Mouse (Mus musculus) CD4-positive helper T cell, adult 2 months (primary cell): ENCODE data around the gene Ahnak.
"Not testable (repeated sequence)": the region's sequence is repeated elsewhere in the genome, so short reads cannot be mapped to it uniquely, and the experiment has no call there.

Experiments
- DNase-seq: peaks from one replicate; pipeline ENCODE4 v3.0.0-alpha.2; 2012; ENCODE audit warnings: low read depth, missing footprints, low spot score

Ahnak gene

DNA sequence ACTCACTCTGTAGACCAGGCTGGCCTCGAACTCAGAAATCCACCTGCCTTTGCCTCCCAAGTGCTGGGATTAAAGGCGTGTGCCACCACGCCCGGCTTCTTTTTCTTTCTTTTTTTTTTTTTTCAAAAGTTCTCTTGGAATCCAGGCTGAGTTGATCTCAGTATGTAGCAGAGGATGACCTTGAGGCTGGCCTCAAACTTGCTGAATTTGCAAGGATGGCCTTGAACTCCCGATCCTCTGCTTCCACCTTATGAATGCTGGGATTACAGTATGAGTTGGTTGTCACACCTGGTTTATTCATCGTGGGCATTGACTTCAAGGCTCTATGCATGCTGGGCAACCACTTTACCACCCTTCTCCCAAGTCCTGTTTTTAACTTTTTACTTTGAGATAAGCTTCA, 51.6 kb downstream of the Ahnak start:
- DNase-seq = no peak

DNA sequence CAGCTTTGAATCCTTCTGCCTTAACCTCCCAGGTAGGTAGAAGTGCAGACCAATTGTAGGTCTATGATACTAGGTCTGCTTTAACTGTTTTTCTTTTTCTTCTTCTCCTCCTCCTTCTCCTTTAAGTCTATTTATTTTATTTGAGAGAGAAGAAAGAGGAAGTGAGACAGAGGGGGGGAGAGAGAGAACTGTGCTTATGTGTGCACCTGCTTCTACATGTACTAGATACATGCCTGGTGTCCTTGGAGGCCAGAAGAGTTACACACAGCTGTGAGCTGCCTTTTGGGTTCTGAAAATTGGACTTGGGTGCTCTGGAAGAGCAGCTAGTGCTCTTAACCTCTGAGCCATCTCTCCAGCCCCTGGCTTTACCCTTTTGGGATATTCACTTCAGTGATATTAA, 52.0 kb downstream of the Ahnak start:
- no peak for DNase-seq

GRCm38 (mm10) chr19:9043123-9043522, 54.0 kb downstream of the Ahnak start:
- DNase-seq = no peak

- DNase-seq = peak; percentile 48
These were observed 55.2 kb downstream of the Ahnak start for GRCm38 (mm10) chr19:9044291-9044690.

DNA sequence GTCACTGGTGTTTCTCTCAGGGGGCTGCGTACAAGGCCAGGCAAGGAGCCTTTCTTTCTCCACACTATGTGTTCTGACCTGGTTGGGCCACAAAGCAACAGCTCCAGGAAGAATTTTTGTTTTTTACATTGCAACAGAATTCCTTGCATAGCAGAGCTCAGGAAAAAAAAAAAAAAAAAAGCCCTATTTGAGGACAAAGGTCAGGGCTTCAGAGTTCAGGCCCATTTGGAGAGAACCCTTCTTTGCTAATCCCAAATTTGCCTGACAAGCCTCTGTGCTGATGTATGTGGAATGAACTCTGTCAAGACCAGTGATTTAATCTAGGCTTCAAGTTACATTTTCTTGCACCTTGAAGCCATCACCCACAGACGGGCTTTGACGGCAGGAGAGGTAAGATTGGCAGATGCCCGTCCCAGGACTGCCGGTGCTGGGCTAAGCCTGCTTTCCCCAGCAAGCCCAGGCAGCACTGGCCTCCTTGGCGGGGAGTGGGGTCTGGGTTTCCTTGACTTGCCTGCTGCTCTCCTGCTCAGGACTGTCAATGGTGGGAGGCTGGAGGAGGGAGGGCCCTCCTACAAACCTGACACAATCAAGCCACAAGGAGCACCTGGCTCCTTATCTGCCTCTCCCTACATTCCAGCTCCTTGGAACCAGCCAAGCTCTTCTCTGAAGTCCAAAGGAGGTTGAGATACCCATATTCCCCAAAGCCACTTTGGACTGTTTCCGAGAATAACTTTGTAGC, 58.3 kb downstream of the Ahnak start:
- no peak for DNase-seq

DNA sequence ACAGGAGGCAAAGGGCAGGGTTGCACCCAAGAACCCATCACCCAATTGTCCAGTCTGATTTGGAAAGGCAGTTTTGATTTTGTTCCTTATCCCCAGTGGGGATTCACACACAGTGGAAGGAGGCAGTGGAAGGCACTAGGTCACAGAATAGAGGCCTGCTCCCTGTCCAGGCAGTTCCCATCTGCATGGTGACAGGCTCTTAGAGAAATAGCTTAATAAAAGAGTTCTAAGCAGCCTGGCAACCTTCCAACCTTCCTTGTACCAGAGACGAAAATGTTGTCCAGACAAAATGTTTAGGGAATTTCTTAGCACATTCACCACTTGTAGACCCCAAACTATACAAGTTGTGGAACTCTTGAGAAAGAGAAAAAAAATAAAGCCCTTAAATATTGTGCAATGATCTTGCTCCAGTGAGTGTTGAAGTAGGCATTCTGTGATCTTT, 58.9 kb downstream of the Ahnak start:
- no peak for DNase-seq

DNA sequence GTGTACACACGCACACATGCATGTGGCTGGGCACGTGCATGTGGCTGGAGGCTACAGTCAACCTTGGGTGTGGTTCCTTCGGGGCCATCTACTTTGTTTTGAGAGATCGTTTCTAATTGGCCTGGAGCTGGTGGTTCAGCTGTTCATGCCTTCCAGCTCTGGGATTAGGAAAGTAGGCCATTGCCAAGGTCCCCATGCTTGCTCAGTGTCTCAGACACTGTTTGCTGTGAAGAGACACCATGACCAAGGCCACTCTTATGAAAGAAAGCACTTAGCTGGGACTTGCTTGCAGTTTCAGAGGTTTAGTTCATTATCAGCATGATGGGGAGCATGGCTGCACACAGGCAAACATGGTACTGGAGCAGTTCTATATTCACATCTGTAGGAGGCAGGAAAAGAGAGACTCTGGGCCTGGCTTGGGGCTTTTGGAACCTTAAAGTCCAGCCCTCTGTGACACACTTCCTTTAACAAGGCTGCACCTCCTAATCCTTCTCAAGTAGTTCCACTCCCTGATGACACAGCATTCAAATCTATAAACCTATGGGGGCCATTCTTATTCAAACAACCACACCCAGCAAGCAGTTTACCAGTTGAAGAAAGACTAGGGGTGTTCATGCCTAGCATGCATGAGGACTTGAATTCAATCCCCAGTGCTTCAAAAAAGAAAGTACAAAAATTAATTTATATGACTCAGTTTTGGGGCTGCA, 60.0 kb downstream of the Ahnak start:
- no peak for DNase-seq

GRCm38 (mm10) chr19:9050294-9051229, 61.5 kb downstream of the Ahnak start:
- DNase-seq = no peak

GRCm38 (mm10) chr19:9051985-9052384, 62.9 kb downstream of the Ahnak start:
- DNase-seq = not testable (repeated sequence)

GRCm38 (mm10) chr19:9052803-9053431, 63.8 kb downstream of the Ahnak start:
- DNase-seq = peak; percentile 80

DNA sequence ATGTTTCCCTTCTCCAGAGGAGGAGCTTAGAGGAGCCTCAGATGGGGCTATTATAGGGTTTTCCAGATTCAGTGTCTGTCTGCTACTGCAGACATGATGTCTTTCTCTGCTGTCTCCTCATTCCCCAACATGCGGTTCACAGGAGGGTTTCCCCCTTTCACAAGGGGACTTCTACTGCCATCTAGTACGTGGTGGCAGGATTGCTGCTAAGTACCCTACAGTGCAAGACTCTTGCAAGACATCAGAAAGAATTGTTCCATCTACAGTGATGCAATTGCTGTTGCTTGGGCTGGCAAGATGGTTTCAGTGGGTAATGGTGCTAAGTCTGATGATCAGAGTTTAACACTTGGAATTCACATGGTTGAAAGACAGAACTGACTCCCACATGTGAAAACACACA, 66.1 kb downstream of the Ahnak start:
- peak; percentile 91 for DNase-seq

GRCm38 (mm10) chr19:9055703-9056355, 66.7 kb downstream of the Ahnak start:
- DNase-seq = peak; percentile 90

GRCm38 (mm10) chr19:9057679-9058078, 68.6 kb downstream of the Ahnak start:
- no peak for DNase-seq

DNA sequence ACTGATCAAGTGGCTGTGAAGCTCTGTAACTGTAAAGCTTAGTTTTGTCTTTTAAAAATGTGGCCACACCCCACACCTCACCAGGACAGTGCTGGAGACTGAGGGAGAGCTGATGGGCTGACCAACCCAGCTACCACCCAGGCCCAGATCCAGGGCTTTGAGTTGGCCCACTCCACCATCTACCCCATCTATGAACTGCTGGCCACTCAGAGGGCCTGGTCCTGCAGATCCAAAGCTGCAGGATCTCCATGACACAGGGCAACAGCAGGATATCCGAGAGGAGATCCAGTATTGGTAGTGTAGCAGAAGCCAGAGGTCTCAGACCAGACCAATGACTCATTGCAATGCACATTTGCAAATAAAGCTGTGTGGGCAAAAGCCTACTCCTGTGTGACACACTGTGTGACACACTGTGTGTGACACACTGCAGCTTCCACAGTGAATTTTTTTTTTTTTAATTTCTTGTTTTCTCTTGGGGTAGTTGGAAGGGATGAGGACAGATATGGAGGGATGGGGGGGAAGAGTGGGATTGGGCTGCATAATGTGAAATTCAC, 69.3 kb downstream of the Ahnak start:
- DNase-seq = no peak

DNA sequence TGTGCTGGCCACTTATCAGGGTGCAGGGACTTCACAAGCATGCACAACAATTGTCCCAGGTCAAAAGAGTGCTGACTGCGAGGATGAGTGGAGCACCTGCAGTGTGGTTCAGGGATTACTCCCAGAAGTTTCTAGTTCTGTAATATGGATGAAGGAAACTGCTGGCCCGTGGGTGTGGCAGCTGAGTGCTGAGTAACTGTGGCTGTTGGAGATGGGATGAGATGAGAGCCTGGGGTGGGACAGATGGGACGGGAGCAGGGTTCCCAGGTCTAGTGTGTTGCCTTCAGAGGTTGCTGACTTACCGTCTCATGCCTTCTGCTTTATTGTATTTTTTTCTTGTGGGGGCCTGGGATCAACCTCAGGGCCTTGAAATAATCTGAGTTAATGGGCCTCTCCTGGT, 69.9 kb downstream of the Ahnak start:
- no peak for DNase-seq

DNA sequence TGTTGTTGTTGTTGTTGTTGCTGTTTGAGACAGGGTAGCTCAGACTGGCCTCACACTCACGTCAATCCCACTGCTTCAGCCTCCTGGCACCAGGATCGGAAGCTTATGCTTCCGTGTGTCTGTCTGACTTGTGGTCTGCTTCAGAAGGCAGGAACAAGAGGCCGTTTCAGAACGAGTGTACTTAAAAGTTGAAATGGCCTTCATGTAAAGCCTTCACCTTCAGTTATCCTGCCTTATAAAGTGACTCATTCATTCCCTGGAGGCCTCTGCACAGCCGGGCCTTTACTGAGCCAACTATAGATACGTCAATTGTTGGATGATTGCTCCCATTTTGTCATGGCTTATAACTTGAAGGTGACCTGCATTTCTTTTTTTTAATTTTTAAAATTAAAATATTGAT, 70.3 kb downstream of the Ahnak start:
- no peak for DNase-seq

GRCm38 (mm10) chr19:9060103-9060502, 71.0 kb downstream of the Ahnak start:
- DNase-seq = no peak

DNA sequence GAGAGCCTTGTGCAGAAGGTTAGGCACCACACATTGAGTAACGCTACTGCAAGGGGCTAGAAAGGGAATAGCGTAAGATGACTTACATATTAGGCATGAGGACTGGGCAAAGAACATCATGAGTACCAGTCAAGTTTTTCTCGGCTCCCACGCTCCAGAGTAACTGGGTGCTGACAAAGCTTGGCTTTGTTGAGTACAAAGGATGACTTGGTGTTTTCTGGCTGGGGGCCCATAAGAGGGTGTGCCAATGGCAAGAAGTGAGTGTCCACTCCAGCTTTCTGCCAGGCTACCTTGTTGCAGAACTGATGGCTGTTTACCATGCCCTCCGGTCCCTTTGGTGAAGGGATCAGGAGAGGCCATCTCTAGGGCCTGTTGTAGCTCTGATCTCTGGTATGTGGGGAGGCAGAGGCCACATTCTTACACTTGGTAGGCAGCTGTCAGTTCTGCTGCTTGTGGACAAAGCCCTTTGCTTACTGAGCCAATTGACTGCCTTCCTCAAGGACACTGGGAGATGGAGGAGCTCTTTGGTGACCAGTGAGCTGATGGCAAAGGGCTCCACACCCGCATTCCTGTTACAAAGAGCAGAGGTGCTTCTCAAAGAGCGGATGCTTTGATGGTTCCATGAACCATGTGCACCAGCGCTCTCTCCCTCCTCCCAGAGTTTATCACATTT, 72.3 kb downstream of the Ahnak start:
- no peak for DNase-seq

GRCm38 (mm10) chr19:9062822-9063221, 73.7 kb downstream of the Ahnak start:
- no peak for DNase-seq

DNA sequence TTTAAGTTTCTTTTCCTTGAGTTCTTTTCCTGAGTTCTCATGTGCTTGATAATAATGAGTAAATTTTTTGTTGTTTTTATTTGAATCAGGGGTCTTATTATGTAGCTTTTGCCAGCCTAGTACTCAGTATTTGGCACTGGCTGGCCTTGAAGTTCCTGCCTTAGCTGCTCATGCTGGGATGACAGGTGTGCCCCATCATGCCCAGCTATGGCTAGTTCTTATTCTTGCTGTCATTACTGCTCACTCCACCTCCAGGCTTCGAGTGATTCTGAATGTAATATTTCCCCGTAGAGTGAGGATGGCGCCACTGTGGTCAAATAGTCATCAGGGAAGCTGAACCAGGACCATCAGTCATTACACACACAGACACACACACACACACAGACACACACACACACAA, 74.7 kb downstream of the Ahnak start:
- DNase-seq = no peak
